Mouse (Mus musculus): ENCODE results near the gene G0s2.
"Not testable (repeated sequence)": the region's sequence is repeated elsewhere in the genome, so short reads cannot be mapped to it uniquely, and the experiment has no call there.

Gene G0s2

DNA sequence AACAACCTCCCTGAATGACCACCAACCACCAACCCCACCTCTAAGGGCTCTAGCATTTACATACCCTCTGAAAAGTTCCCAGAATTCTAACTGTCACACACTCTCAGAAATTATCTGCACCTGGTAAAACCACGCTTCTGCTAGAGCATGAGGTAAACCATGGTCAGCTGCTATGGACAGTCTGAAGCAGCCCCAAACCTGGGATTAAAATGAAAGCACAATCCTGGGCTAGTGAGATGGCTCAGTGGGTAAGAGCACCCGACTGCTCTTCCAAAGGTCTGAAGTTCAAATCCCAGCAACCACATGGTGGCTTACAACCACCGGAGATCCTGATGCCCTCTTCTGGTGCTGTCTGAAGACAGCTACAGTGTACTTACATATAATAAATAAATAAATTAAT is 19.1 kb downstream of the G0s2 start:
- DNase-seq (ENCODE audit: low read depth): not testable (repeated sequence)

GRCm38 (mm10) chr1:193252616-193253015 is 20.4 kb downstream of the G0s2 start:
- no peak for DNase-seq (ENCODE audit: low read depth)

GRCm38 (mm10) chr1:193251386-193251785 is 21.6 kb downstream of the G0s2 start:
- DNase-seq (ENCODE audit: low read depth): no peak

- DNase-seq (ENCODE audit: low read depth): no peak
Measured at GRCm38 (mm10) chr1:193250026-193250425, 23.0 kb downstream of the G0s2 start.

DNA sequence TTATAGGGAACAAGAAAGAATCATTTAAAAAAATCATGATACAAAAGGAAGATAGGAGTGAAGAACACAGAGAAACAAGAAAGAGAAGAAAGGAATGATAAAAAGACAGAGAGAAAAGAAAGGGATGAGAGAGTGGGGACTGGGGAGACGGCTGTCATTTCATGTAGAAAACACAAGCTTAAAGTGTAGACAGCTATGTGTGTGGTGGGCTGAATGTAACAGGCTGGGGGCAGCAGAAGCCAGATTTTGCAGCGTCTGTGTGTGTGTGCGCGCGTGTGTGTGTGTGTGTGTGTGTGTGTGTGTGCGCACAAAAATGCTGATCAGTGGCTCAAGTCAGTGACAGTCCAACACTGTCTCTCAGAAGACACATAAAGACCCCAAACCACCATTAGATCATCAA is 28.8 kb downstream of the G0s2 start:
- DNase-seq (ENCODE audit: low read depth): no peak

GRCm38 (mm10) chr1:193243571-193244193 is 29.3 kb downstream of the G0s2 start:
- no peak for DNase-seq (ENCODE audit: low read depth)

DNA sequence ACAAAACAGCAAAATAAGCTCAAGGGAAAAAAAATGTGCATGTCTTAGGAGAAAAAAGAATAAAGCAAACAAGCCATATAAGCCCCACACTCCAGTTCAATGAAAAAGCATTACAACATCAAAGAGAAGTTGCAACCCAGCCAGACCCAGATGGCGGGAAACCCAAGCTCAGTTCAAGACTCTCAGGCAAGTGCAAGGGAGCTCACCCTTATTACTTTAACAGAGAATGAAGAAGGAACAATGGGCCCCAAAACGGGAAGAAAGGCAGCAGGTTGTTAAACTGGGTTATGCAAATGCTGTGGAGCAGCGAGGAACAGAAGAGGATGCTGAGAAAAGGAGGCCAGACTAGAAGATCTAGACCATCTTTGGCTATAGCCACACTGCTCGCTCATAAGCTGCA is 30.2 kb downstream of the G0s2 start:
- peak; percentile 41 for DNase-seq (ENCODE audit: low read depth)

GRCm38 (mm10) chr1:193242238-193242637 is 30.8 kb downstream of the G0s2 start:
- DNase-seq (ENCODE audit: low read depth): peak; percentile 80

DNA sequence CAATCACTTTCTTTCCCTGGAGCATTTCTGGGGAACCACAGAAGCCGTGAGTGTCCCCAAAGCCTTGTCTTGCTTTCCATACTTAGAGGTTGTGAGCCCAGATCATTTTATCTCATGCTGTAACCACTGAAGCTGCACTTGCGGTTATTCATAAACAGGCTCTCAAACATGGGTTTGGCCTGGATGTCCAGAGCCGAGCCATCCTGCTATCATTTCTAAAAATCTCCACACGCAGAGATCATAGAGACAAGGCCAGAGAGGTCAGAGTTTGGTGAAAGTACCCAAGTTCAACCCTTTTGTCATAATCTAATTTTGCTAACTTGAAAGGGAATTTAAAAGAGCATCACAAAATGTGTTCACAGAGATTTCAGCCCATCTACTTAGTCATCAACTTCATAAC is 31.6 kb downstream of the G0s2 start:
- DNase-seq (ENCODE audit: low read depth): no peak

GRCm38 (mm10) chr1:193238426-193238825 is 34.6 kb downstream of the G0s2 start:
- no peak for DNase-seq (ENCODE audit: low read depth)

DNA sequence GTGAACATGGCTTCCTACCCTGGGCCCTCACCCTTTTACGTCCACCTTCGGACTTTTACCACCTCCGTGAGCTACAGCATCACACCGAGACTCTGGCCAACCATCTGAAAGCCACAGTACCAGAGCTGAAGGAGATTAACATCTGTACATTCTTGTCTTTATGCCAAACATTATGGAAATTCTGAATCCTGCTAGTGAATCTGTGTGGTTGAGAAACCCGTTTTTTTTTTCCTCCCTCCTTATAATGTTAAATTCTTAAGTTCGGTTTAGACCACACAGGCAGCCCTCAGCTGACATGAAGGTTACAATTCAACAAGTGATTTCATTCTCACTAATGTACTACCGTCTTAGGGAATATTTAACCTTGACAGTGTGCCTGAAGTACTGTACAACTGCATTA is 38.1 kb downstream of the G0s2 start:
- DNase-seq (ENCODE audit: low read depth): no peak

DNA sequence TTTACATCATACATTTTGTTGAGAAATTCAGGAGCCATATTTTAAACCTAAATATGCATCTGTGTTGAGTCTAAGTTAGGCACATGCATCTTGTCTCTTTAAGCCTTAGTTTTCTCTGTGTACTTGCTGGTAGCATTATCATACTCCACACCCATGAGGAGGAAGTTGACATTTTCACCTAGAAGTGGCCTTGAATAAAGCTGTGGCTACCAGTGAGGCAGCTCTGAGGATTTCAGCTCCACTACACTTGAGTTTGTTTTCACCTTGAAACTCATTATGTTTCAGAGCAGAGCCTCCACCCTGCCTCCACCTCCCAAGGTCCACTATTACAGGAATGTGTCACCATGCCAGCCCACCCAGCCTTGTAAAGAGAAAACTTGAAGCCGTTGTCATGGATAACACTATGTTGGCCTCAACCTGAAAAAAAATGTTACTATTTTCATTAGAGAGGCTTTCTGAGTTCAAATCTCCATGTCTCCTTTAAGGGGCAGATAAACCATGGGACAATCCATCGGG is 38.8 kb downstream of the G0s2 start:
- DNase-seq (ENCODE audit: low read depth): no peak

GRCm38 (mm10) chr1:193232732-193233131 is 40.3 kb downstream of the G0s2 start:
- no peak for DNase-seq (ENCODE audit: low read depth)

GRCm38 (mm10) chr1:193230935-193231334 is 42.1 kb downstream of the G0s2 start:
- peak; percentile 59 for DNase-seq (ENCODE audit: low read depth)

DNA sequence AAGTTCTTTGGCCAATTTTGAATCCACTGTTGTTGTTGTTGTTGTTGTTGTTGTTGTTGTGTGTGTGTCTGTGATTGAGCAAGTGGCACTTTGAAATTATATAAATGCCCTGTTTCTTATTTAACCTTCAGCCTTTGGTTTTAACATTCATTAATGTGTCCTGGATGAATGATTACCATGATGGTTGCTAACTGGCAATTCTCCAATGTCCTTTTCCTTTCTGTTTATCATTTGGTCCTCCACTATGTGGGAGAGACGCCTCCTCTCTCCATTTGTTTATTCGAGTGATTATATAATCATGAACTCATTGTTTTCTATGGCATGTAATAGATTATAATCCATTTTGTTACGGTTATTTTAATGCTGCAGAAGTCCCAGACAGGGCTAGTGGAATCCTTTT is 42.5 kb downstream of the G0s2 start:
- no peak for DNase-seq (ENCODE audit: low read depth)

- peak; percentile 42 for DNase-seq (ENCODE audit: low read depth)
Measured at GRCm38 (mm10) chr1:193229570-193229969, 43.4 kb downstream of the G0s2 start.

GRCm38 (mm10) chr1:193227537-193227936 is 45.5 kb downstream of the G0s2 start:
- DNase-seq (ENCODE audit: low read depth): no peak

GRCm38 (mm10) chr1:193226724-193227522 is 46.1 kb downstream of the G0s2 start:
- DNase-seq (ENCODE audit: low read depth): peak; percentile 21

DNA sequence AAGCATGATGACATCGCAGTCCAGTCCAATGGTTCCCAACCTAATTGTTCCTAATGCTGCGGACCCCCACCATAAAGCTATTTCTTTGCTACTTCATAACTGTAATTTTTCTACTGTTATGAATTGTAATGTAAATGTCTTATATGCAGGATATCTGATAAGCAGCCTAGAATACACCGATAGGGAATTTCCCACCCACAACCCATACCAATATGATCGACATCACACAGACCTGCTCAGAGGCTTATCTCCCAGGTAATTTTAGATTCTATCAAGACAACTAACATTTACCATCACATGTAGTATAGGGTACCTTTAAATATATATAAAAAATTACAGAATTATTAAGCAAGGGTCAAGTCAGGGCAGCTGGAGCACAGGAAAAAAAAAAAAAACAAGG is 46.9 kb downstream of the G0s2 start:
- DNase-seq (ENCODE audit: low read depth): no peak

DNA sequence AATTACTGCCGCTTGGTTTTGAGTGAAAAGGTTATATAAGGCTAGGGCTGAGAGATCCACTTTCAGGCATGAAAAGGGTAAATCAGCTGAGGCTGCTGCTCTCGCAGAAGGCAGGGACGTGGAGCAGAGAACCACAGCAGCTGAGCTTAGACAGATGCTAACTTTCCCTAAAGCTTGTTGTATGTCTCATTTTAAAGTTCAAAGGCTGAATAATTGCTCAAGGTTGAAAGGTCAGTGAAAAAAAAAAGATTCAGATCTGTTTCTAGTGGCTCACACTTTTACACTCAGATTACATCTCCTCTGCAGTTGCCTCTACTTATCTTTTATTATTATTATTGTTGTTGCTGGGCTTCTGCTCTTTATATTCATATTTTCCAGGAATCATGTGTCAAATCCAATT is 47.5 kb downstream of the G0s2 start:
- no peak for DNase-seq (ENCODE audit: low read depth)
